Mouse (Mus musculus) bone marrow, adult 2 months (tissue): ENCODE measurements around the gene Gm10277.

ENCODE experiments used
- CTCF ChIP-seq: fragments of 200-500 bp; IDR thresholded peaks from 2 replicates; pipeline ENCODE4 v1.5.1; 2011; ENCODE audit warnings: low read length, control low read depth; ENCODE audit not compliant: control insufficient read depth, insufficient read depth
- POLR2A ChIP-seq: fragments of 200-500 bp; IDR thresholded peaks from 2 replicates; pipeline ENCODE4 v1.6.1; 2011; ENCODE audit warnings: low read depth, mild to moderate bottlenecking, control low read depth, low read length, borderline replicate concordance; ENCODE audit not compliant: control insufficient read depth

DNA sequence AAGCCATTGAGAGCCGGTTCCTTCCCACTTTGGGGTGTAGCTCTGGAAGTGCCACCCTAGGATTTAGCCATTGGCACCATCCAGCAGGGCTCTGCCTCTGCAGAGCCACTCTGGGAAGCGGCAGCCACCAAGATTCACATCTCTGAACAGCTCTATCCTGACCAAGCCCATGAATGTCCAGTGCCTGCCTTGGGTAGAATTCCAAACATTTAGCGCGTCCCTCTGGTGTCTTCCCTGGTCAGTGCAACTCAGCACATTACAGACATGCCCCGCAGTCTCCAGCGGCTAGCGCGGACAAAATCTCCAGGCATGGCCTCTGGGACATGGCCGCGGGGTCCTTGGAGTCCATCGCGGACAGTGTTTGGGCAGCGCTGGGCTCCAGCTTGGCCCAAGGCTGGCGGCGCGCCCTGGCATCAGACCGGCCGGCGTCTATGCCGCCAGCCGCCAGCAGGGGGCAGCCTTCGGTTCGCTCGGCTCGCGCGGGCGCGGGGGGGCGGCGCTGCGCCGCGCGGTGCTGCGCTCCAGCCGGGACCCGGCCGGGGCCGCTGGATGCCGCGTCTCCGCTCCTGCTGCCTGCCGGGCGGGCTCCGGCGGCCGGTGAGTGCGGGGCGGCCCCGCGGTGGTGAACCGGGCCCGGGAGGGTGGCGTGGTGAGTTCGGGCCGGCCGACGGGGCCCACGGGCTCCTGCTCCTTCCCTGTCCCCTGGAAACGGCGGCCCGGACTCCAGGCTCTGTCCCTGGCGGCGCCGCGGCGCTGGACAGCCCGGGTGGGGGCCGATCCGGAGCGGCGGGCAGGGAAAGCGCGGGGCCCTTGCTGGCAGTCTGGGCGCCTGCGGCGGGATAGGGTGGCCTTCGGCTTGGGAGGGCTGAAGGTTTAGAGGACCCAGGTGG, 24.5 kb downstream of the Gm10277 start, which contains the start of gene Myo18a:
- peak; percentile 34; the same call in 1 of the 2 replicates for TF ChIP-seq POLR2A
- TF ChIP-seq CTCF: peak; percentile 71
